Mouse (Mus musculus): ENCODE data around the gene Icam5.
A peak's percentile ranks its signal among the peaks of the same experiment; 100 is the strongest.
"Not testable (repeated sequence)": the region's sequence is repeated elsewhere in the genome, so short reads cannot be mapped to it uniquely, and the experiment has no call there.

The Icam5 gene

DNA sequence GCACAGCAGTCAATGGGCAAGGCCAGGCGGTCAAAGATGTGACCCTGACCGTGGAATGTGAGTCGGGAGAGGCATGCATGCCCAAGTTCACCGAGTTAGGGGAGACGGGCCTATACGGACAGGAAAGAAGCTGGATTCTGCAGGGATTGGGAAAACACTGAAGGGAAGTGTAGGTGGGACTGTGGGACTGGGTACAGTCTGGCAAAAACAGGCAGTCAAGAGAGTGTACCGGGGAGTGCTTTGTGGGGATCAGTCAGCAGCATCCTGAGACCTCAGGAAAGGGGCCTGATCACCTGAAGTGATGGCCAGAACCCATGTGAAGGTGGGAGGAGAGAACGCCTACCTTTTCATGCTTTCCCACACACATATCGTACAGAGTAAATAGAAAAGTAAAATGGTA is 3.7 kb downstream of the Icam5 start:
- DNase-seq (ENCODE audit: low spot score) = no peak

DNA sequence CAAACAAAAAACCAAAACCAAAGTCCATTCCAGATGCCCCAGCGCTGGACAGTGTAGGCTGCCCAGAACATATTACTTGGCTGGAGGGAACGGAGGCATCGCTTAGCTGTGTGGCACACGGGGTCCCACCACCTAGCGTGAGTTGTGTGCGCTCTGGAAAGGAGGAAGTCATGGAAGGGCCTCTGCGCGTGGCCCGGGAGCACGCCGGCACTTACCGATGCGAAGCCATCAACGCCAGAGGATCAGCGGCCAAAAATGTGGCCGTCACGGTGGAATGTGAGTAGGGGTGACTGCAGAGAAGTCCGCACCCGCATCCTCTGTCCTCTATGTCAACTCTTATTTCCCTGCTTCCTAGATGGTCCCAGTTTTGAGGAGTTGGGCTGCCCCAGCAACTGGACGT is 4.3 kb downstream of the Icam5 start:
- DNase-seq (ENCODE audit: low spot score) = no peak

DNA sequence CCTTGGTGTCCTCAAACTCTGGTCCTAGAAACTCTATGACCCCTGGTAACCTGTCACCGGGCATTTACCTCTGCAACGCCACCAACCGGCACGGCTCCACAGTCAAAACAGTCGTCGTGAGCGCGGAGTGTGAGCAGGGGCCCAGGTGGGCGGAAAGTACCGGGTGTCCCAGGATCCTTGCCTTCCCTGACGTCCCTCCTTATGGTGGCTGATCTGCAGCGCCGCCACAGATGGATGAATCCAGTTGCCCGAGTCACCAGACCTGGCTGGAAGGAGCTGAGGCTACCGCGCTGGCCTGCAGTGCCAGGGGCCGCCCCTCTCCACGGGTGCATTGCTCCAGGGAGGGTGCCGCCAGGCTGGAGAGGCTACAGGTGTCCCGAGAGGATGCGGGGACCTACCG is 4.8 kb downstream of the Icam5 start:
- DNase-seq (ENCODE audit: low spot score) = no peak

DNA sequence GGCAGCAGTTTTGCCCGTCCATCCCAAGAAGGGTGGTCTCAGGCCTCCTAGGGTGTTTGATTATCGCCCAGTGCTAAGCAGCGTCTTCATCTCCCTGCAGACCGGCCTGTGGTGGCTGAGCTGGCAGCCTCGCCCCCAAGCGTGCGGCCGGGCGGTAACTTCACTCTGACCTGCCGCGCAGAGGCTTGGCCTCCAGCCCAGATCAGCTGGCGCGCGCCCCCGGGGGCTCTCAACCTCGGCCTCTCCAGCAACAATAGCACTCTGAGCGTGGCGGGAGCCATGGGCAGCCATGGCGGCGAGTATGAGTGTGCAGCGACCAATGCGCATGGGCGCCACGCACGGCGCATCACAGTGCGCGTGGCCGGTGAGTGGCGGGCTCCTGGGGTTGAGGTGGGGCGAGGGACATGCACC is 5.6 kb downstream of the Icam5 start:
- no peak for DNase-seq (ENCODE audit: low spot score)

DNA sequence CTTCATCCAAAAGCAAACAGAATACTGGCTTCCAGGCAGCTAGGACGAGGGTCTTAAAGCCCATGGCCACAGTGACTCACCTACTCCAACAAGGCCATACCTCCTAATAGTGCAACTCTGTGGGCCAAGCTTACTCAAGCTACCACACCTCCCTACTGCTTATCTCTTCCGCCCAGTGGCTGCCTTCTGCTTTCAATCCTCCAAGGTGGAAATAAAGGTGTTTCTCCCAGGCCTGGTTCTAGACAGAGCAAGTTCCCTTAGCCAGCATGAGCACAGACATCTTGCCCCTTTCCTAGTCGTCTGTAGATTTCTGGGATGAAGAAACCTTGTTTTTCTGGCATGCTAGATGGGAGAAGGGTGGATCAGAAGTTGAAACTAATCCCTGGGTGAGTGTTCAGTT is 7.9 kb downstream of the Icam5 start:
- no peak for DNase-seq (ENCODE audit: low spot score)

DNA sequence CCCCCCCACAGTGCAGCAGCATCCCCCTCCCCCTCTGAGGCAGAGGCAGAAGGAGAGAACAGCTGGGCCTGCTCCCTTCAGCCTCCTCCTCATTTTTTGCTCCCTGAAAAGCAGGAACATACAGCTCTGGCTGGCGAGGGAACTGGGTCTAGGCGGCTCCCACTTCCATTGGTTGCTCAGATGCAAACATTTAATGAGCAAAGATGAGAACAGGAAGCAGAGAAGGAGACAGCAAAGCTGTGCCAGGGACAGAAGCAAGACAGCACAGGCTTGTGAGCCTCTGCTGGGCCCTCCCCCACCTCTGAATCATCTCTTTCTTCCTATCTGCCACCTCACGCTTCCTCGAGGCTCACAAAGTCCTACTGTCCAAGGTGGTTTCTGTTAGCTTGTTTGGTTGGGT is 9.4 kb downstream of the Icam5 start:
- DNase-seq (ENCODE audit: low spot score) = no peak

DNA sequence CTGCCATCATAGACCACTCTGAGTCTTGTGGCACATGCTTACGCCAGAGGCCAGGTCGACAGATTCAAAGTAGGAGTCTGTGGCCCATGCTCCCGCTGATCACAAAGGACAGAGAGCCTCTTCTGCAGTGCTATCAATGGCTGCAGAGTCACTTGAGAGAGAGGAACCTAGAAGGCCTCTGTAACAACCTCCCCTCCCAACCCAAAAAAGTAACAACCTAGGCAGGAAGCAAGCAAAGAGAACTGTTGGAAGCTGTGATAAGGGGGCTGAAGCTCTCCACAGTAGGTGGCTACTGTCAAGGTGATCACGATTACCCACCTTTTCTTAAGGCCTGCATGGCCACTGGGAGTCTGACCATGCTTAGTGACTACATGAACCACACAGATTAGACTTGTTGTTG is 11.7 kb downstream of the Icam5 start:
- no peak for DNase-seq (ENCODE audit: low spot score)

DNA sequence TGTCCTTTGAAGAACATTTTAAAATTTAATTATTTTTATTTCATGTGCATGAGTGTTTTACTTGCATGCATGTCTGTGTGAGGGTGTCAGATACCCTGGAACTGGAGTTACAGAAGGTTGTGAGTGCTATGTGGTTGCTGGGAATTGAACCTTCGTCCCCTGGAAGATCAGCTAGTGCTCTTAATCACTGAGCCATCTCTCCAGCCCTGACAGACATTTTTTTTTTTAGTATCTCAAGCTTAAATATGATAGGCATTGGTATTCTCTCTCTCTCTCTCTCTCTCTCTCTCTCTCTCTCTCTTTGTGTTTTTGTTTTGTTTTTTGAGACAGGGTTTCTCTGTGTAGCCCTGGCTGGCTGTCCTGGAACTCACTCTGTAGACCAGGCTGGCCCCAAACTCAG is 12.9 kb downstream of the Icam5 start:
- DNase-seq (ENCODE audit: low spot score) = not testable (repeated sequence)

DNA sequence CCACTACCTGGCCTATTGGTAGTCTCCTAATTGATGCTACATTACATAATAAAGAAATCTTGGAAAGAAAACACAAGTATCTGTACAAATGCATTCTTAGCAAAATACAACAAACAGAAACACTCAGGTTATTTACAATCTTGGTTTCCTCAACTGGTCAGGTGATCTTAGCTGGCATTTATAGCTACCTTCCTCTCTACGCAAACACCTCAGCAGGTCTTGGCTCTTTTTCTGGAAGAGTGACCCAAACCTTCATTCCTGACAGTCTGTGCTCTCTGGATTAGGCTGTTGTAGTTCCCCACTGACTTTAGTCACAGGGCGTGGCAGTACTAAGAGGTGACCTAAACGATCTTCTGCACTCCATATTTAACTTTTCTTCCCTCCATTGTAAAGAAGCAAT is 13.4 kb downstream of the Icam5 start:
- no peak for DNase-seq (ENCODE audit: low spot score)

DNA sequence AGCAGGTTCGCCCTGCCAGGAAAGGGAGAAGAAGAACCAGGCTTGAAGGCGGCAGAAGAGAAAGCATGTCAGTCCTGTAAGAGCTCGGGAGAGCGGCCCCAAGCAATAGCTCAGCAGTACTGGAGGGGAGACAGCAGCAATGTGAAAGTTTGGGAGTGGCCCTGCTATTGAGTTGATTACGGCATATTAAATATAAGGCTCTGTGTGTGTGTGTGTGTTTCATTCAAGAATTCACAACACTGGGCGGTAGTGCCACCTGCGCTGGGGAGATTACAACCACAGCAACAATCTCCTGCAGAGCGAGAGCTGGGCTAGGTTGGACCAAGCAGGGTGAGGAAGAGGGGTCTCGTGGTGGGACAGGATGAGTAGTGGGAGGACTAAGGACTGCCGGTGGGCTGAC is 19.7 kb downstream of the Icam5 start:
- no peak for DNase-seq (ENCODE audit: low spot score)

DNA sequence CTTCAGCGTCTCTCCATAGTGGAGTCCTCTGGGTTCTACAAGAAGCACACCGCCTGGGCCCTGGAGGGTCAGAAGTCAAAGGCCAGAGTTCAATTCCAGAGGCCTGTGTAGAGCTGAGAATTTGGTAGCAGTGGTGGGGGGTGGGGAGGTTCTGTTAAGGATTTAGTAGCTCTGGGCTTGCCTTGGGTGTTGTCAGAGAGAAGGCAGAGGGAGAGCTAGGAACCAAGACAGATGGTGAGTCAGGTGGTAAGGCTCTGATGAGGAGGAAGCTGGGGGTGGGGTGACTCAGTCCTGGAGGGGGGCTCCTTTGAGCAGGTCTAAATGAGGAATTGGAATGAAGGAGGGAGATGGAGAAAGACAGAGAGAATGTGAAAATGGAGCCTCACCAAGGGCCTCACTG is 31.1 kb downstream of the Icam5 start:
- DNase-seq (ENCODE audit: low spot score) = no peak

DNA sequence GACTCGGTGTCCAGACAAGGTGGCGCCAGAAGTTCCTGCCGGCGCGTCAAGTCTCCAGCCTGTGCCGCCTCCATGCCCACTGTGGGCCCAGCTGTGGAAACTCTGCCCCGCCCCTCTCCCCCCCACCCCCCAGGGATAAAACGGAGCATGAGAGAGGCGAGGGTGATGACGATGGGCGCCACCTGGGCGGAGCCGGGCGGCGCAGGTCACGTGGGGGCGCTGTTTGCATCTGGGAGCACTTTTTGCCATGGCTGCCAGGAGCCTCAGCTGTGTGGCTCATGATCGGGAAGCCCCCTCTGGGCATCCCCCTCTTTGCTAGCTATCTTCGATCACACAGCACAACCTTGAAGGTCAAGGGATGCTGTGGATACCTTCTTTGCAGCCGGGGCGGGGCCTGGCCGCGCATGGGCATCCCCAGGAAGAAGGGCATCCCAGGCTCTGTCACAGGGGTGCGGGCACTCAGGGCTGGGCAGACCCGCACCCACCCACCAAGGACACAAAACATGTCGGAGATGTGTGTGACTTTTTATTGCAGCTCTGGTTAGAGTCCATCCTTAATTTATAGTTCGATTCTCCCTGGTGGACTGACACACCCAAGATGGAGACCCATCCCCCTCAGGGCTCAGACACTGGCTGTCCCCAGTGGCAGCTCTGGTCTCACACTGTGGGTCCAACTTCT is 35.3 kb downstream of the Icam5 start, which contains the start of gene Zglp1:
TSS of gene Zglp1 (minus strand) at position 88 of the 679 bp plus-strand sequence.
- DNase-seq (ENCODE audit: low spot score) = no peak

DNA sequence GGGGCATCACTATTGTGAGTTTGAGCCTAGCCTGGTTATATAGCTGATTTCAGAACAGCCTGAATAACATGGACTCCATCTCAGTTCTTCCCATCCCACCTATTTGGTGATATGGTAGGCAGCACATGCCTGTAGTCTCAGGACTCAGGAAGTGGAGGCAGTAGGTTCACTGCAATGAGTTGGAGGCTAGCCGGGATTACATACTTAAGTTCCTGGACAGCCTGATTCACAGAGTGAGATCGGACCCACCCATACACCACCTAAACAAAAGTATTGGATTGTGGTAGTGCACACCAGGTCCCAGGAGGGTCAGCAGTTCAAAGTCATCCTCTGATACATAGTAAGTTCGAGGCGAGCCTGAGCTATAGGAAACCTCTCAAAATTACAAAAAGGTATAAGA is 40.8 kb downstream of the Icam5 start:
- no peak for DNase-seq (ENCODE audit: low spot score)

DNA sequence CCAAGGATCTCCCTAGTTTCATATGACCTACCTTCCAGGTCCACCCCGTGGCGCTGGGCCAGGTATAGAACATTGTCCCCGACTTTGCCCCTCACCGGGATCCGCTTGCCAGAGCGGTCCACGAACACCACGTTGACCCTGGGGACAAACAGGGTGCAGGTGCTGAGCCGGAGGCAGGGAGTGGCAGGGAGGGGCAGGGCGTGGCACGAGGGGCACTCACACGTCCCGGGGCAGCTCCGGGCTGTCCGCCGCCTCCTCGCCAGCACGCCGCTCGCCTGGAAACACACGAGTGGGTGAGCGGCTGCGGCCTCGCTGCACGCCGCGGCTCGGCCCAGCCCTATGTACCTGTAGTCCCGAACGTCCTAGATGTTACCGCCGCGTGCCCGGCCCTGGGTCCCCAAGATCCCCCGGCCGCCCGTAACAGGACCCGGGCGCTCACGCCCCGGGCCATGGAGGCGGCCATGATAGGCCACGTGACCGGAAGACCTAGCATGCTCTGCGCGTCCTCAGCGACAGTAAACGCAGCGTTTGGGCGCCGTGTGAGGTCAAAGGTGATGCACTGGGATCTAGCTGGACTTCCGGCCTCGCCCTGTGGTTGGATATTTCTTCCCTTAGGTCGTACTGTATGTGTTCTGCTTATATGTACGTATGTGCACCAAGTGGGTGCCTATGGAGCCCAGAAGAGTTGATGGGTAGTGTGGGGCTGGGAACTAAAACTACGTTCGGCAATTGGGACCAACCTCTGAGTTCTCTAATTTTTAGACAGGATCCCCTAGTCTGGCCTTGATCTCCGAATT is 41.4 kb downstream of the Icam5 start, which contains the start of the genes Gm49373 and Fdx1l:
TSS of gene Gm49373 (minus strand) at position 53 of the 797 bp plus-strand sequence.
TSS of gene Fdx1l (minus strand) at position 571 of the 797 bp plus-strand sequence.
- DNase-seq (ENCODE audit: low spot score) = peak; percentile 90

DNA sequence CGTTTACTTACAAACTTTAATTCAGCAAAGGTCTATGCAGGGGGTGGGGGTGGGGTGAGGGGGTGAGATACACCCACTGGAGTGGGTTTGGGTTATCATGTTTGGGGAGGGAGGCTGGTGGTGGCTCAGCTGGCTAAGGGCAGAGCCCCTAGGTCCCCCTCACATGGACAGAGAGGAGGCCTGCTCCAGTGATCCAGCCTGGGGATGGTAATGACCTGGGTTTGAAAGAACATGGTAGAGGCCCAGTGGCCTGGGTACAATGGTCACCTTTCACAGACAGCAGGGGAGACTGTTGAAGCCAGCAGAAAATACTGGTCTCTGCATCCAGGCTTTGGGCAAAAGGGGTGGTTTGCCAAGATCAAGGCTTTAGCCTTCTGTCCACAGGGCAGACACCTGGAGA is 42.3 kb downstream of the Icam5 start:
- no peak for DNase-seq (ENCODE audit: low spot score)

DNA sequence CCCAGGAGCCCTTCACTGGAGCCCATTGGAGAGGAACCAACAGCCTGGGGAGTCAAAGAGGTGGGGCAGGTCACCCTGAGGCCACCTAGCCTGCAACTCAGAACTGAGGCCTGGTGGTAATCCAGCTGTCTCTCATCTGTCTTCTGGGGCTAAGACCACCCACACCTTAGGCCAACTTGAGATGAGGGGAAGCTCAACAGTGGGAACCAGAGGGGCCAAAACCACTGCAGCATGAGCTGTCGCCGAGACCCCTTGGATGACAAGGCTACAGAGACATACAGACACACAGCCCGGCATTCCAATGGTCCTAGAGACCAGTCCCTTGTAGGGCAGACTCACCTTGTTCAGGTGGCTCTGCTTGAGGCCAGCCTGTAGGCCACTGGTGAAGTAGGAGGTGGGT is 43.8 kb downstream of the Icam5 start:
- DNase-seq (ENCODE audit: low spot score) = no peak

DNA sequence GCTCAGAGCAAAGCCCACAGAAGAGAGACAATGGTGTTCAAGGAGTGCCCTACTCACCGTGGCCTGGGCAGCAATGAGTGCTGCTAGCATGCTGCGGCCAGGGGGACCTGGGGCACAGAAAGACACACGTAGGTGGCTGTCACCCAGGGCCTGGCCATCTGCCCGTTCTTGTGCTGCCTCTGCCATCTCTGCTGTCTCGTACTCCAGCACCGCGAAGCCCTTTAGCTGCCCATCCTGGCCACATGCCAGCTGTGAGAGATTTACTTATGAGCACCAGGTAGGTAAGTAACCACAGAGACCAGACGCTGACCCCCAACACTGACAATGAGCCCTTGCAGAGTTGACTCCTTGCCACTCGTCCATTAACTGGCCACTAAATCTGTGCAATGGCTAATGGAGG is 49.3 kb downstream of the Icam5 start:
- no peak for DNase-seq (ENCODE audit: low spot score)

DNA sequence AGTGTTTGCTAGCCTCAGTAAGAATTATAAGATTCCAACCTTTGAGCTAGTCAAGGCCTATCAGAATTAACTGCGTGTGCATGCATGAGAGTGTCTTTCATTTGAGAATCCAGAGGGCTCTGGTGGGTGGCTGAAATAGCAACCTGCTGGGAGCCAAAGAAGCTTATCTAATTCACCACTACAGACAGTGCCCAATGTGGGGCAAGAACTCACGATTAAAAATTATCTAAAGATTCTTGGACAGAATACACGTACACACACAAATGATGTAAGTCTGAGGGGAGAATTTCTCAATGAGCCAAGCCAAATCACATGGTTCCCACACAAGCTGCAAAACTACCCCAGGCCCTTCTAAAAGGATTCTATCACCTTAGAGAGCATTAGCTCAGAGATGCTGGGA is 51.5 kb downstream of the Icam5 start:
- no peak for DNase-seq (ENCODE audit: low spot score)

All from urinary bladder, postnatal 14 days (tissue).